Mouse (Mus musculus): ENCODE data around the gene Zfp605.

- TF ChIP-seq CTCF (conservative IDR thresholded peaks at IDR 0.05; ENCODE audit: insufficient read depth, insufficient read length, low read depth, low read length) (no peak), POLR2A (IDR thresholded peaks at IDR 0.05; ENCODE audit: low read depth, low read length) (no peak)
Observed at GRCm38 (mm10) chr5:110099656-110100580, 10.0 kb upstream of the Zfp605 start, which contains the start of gene Plcxd1.

All from kidney, adult 2 months (tissue).